Mouse (Mus musculus) kidney, postnatal 4 days (tissue): Measurements from ENCODE around the gene Spryd4.
"Not testable (repeated sequence)": the region's sequence is repeated elsewhere in the genome, so short reads cannot be mapped to it uniquely, and the experiment has no call there.

ENCODE experiments used
- DNase-seq, 2 experiments: peaks; one replicate each; pipeline ENCODE4 v3.0.0; 2021; ENCODE audit warnings: mixed read lengths in 2 of 2

The Spryd4 gene

DNA sequence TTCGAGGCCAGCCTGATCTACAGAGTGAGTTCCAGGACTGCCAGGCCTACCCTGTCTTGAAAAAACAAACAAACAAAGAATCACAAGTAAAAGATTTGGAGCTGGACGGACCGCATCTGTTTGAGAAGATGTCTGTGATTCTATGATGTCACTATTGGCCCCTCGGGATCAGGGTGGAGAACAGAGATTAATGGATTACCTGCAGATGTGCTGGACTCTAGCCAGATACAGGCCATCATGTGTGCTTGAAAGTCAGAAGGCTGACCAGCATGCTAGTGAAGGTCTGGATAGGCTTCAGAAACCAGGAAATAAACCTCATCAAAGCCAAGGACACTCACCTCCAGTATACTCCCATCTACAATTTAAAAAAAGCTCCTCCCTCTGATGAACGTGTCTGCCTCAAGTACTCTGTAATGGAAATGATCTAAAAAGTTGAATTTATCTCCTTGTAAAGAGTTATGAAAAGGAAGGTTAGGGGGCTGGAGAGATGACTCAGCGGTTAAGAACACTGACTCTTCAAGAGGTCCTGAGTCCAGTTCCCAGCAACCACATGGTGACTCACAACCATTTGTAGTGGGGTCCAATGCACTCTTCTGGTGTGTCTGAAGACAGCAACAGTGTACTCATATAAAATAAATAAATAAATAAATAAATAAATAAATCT is 26.2 kb downstream of the Spryd4 start:
- DNase-seq = peak in 1 of 2 experiments; percentile 16

- no peak for DNase-seq
These were observed 27.3 kb downstream of the Spryd4 start for GRCm38 (mm10) chr10:128184296-128184695.

GRCm38 (mm10) chr10:128179989-128180388 is 31.6 kb downstream of the Spryd4 start, which contains the start of gene Rbms2:
Gene Rbms2, minus strand, starts transcription at chr10:128180297.
- DNase-seq = peak; percentile 22 to 55

DNA sequence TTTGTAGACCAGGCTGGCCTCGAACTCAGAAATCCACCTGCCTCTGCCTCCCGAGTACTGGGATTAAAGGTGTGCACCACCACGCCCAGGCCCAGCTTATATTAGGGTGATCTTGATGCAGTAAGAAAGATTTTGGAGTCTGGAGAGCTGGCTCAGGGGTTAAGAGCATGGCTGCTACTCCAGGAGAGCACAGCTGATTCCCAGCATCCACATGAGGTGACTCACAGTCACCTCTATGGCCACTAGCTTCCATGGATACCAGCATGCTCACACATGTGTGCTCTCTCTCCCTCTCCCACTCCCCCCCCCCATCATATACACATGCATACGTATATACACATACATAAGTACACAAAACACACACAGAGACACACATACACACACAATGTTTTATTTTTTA is 34.3 kb downstream of the Spryd4 start:
- DNase-seq = no peak

DNA sequence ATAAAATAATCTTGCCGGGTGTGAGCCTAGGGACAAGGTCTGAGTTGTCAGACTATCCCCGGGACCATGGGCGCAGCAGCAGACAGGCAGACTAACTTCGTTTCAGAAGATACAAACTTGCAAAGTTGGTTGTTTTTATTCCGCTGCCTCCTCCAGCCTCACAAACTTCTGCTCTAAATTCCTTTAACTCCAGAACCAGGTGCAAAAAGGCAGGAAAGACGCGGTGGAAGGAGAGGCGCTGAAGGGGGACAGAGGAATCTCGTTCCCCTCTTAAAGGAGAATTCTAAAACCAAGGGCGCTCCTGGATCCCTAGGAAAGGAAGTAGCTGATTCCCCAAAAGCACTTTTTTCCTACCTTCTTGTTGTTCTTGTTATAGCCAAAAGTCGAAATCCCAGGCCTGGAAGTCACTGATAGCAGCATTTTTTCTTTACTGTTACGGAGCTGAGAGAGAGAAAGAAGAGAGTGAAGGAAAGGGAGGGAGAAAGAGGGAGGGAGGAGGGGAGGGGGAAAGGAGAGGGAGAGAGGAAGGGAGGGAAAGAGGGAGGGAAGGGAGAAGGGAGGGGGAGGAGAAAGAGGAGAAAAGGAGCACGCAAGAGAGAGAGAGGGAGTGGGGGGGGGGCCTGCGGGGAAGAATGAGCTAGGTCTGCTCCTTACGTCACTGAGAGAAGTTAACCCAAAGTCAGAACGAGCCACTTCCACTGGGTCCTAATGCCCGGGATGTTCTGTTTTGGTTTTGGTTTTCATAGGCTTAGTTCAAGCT is 35.4 kb downstream of the Spryd4 start:
- peak; percentile 77 to 85 for DNase-seq

- DNase-seq = no peak
These were observed 36.3 kb downstream of the Spryd4 start for GRCm38 (mm10) chr10:128175302-128175701.

GRCm38 (mm10) chr10:128171348-128171747 is 40.3 kb downstream of the Spryd4 start:
- not testable (repeated sequence) for DNase-seq

DNA sequence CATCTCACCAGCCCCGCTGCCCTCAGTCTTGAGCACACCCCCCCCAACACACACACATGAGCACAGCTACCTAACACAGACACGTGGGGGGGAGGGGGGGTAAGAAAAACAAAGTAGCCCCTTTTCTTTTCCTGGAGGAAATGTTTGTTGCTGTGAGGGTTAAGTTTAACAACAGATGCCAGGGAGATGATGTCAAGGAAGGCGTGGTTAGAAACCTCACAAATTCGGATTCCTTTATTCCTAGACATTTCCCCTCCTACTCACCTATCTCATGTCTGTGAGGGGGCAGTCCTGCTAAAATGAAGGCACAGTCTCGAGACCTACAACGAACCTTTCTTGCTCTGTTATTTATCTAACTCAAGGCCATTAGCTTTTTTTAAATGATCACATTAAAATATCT is 44.5 kb downstream of the Spryd4 start:
- DNase-seq = no peak

- DNase-seq = not testable (repeated sequence)
These were observed 45.9 kb downstream of the Spryd4 start for GRCm38 (mm10) chr10:128165726-128166125.
